Mouse (Mus musculus) stomach, embryonic 16.5 days (tissue): ENCODE measurements around the gene Gpi1. TPM values are rescaled to one million over a fixed set of nuclear protein-coding genes. Genes with fewer than 3 reads are reported as not detected.

Experiments used
- ATAC-seq: fragments of 200-750 bp; cut with Nextera tagmentation; 2 replicates; pipeline ENCODE4 v1.8.0; 2017; ENCODE audit warnings: moderate number of reproducible peaks, moderate TSS enrichment; ENCODE audit not compliant: insufficient read depth, low FRiP score
- H3K27ac ChIP-seq: fragments of 300-500 bp; sonication (generic); 2 replicates; pipeline ENCODE4 v1.5.1; 2014; ENCODE audit warnings: low read length
- H3K27me3 ChIP-seq: fragments of 300-500 bp; sonication (generic); 2 replicates; pipeline ENCODE4 v1.6.1; 2014; ENCODE audit warnings: low read length, control low read depth, mixed read lengths; ENCODE audit not compliant: control insufficient read depth, insufficient read depth
- H3K36me3 ChIP-seq: fragments of 300-500 bp; sonication (generic); 2 replicates; pipeline ENCODE4 v1.6.1; 2014; ENCODE audit warnings: low read length; ENCODE audit not compliant: control insufficient read depth, insufficient read depth
- H3K4me1 ChIP-seq: fragments of 300-500 bp; sonication (generic); 2 replicates; pipeline ENCODE4 v1.6.1; 2014; ENCODE audit warnings: low read length, control low read depth, mixed read lengths; ENCODE audit not compliant: control insufficient read depth, insufficient read depth
- H3K4me2 ChIP-seq: fragments of 300-500 bp; sonication (generic); 2 replicates; pipeline ENCODE4 v1.6.1; 2014; ENCODE audit warnings: low read depth, low read length, mixed read lengths
- H3K4me3 ChIP-seq: fragments of 300-500 bp; sonication (generic); replicated peaks from 2 replicates; pipeline ENCODE4 v1.5.1; 2014; ENCODE audit warnings: mild to moderate bottlenecking, low read length
- H3K9ac ChIP-seq: fragments of 300-500 bp; sonication (generic); 2 replicates; pipeline ENCODE4 v1.6.1; 2014; ENCODE audit warnings: low read length
- H3K9me3 ChIP-seq: fragments of 300-500 bp; sonication (generic); replicated peaks from 2 replicates; pipeline ENCODE4 v1.6.1; 2016; ENCODE audit warnings: low read length, control low read depth; ENCODE audit not compliant: control insufficient read depth
- WGBS: fragments of 180-500 bp; shearing (Covaris S2); extraction: QIAGEN DNeasy Blood & Tissue Kit; methylation state at CpG from one replicate; pipeline ENCODE4 v1.1.7; 2014; 5-methylcytosine and 5-hydroxymethylcytosine counted together
- polyA plus RNA-seq: library from polyadenylated mRNA; unstranded; fragments of >200 nt; fragmentation: Nextera tagmentation; extraction: Ambion mirVana; gene quantifications from 2 replicates; pipeline ENCODE4 v1.2.1, GENCODE M21; 2015

Gene Gpi1
- polyA plus RNA-seq, 1 experiment from 2014 or later, result 352 TPM

GRCm38 (mm10) chr7:34164671-34165070 is 65.5 kb downstream of the Gpi1 start:
- no peak overlapping the region for H3K27ac ChIP-seq
- H3K4me1 ChIP-seq, result peaks cover 8% of the 10 kb centered on the region
- H3K4me3 ChIP-seq, result no peak overlapping the region
- H3K9ac ChIP-seq, result no peak overlapping the region
- peaks cover 42% of the 10 kb centered on the region for H3K36me3 ChIP-seq
- WGBS, result 87% methylated on average over 7 of the region's 7 CpGs
- no peak for ATAC-seq
- no peaks in the 10 kb centered on the region for H3K27me3 ChIP-seq
- H3K9me3 ChIP-seq, result no peaks in the 10 kb centered on the region
- no peak overlapping the region for H3K4me2 ChIP-seq

- Histone ChIP-seq H3K4me1 (no peaks in the 10 kb centered on the region), H3K27me3 (no peaks in the 10 kb centered on the region), H3K27ac (no peak overlapping the region), H3K36me3 (peaks cover 60% of the 10 kb centered on the region), H3K4me3 (no peak overlapping the region), H3K9ac (no peak overlapping the region), H3K9me3 (no peaks in the 10 kb centered on the region), H3K4me2 (no peak overlapping the region)
- WGBS, result 90% methylated on average over 3 of the region's 3 CpGs
- no peak for ATAC-seq
These were observed 71.0 kb downstream of the Gpi1 start for GRCm38 (mm10) chr7:34159167-34159566.

GRCm38 (mm10) chr7:34157994-34158393 is 72.1 kb downstream of the Gpi1 start:
- no peak overlapping the region for H3K9ac ChIP-seq
- WGBS, result 81% methylated on average over 3 of the region's 3 CpGs
- H3K27ac ChIP-seq, result no peak overlapping the region
- no peak overlapping the region for H3K4me3 ChIP-seq
- no peak overlapping the region for H3K4me2 ChIP-seq
- H3K27me3 ChIP-seq, result no peaks in the 10 kb centered on the region
- no peaks in the 10 kb centered on the region for H3K4me1 ChIP-seq
- ATAC-seq, result peak; percentile 80; the same call in 1 of the 2 replicates
- H3K9me3 ChIP-seq, result no peaks in the 10 kb centered on the region
- H3K36me3 ChIP-seq, result peaks cover 50% of the 10 kb centered on the region

Other genes with a start within 250 kb of the Gpi1 start
- not detected in 2 replicates for gene Scgb2b27, start 216.4 kb downstream of the Gpi1 start, polyA plus RNA-seq
- not detected in 2 replicates for gene Scgb1b27, start 208.9 kb downstream of the Gpi1 start, polyA plus RNA-seq
- not detected in 2 replicates for gene Scgb1b30, start 134.9 kb downstream of the Gpi1 start, polyA plus RNA-seq
- 4.2 and 4.3 TPM in 2 replicates for gene Wtip, start 97.1 kb downstream of the Gpi1 start, polyA plus RNA-seq
- 161 and 165 TPM in 2 replicates for gene Uba2, start 60.7 kb downstream of the Gpi1 start, polyA plus RNA-seq
- 53.6 and 54.8 TPM in 2 replicates for gene Pdcd2l, start 33.7 kb downstream of the Gpi1 start, polyA plus RNA-seq
- gene Gm6096, start 20.7 kb upstream of the Gpi1 start, polyA plus RNA-seq, result not detected in 2 replicates
- 30.4 and 32.8 TPM in 2 replicates for gene 4931406P16Rik, start 83.2 kb upstream of the Gpi1 start, polyA plus RNA-seq
- 69.1 and 76.1 TPM in 2 replicates for gene Lsm14a, start 163.0 kb upstream of the Gpi1 start, polyA plus RNA-seq